Mouse (Mus musculus) granulocyte monocyte progenitor cell, adult 5-6 weeks (primary cell): ENCODE measurements around the gene Egfr. TPM values are rescaled to one million over a fixed set of nuclear protein-coding genes. Genes with fewer than 3 reads are reported as not detected.
A peak's percentile ranks its signal among the peaks of the same experiment; 100 is the strongest.

Experiments
- ATAC-seq: replicated peaks from 2 replicates; pipeline ENCODE4 v1.8.0; 2016; ENCODE audit warnings: mild to moderate bottlenecking, moderate TSS enrichment, inconsistent platforms; ENCODE audit not compliant: poor library complexity, severe bottlenecking
- total RNA-seq, 2 experiments: library from RNA; stranded (forward) in 1 of 2; stranded (reverse) in 1 of 2; fragments of 200-712, 200-1000 nt in 1 of 2; fragments of >200 nt in 1 of 2; fragmentation: Nextera tagmentation in 1 of 2; gene quantifications; 2 replicates each; pipeline ENCODE4 v1.2.3; 2014 to 2017

The Egfr gene
- total RNA-seq (2014; fragmentation: Nextera tagmentation), result not detected in 2 replicates
- total RNA-seq (2017), result 0.09 TPM in 1 of 2 replicates, not detected in the other

GRCm38 (mm10) chr11:16752007-16752348, at the start of gene Egfr:
Egfr (plus strand) TSS chr11:16752203.
- peak; percentile 73 for ATAC-seq

- ATAC-seq, result no peak
Measured at GRCm38 (mm10) chr11:16703221-16703620, 48.8 kb upstream of the Egfr start.

GRCm38 (mm10) chr11:16735083-16735644, 16.8 kb upstream of the Egfr start:
- no peak for ATAC-seq

- ATAC-seq, result no peak
Measured at GRCm38 (mm10) chr11:16737323-16737722, 14.7 kb upstream of the Egfr start.

GRCm38 (mm10) chr11:16738691-16739090, 13.3 kb upstream of the Egfr start:
- ATAC-seq, result no peak

- no peak for ATAC-seq
Measured at GRCm38 (mm10) chr11:16739155-16739554, 12.8 kb upstream of the Egfr start.

- ATAC-seq, result no peak
Measured at GRCm38 (mm10) chr11:16740691-16741611, 11.1 kb upstream of the Egfr start.

- ATAC-seq, result no peak
Measured at GRCm38 (mm10) chr11:16742251-16742650, 9.8 kb upstream of the Egfr start.

- no peak for ATAC-seq
Measured at GRCm38 (mm10) chr11:16742821-16743220, 9.2 kb upstream of the Egfr start.

GRCm38 (mm10) chr11:16751457-16751982, 483 bp upstream of the Egfr start:
- ATAC-seq, result no peak

GRCm38 (mm10) chr11:16752349-16753153, 548 bp downstream of the Egfr start:
- peak; percentile 64 for ATAC-seq

- ATAC-seq, result no peak
Measured at GRCm38 (mm10) chr11:16753154-16754040, 1.4 kb downstream of the Egfr start.

GRCm38 (mm10) chr11:16759930-16760329, 7.9 kb downstream of the Egfr start:
- ATAC-seq, result no peak

- ATAC-seq, result no peak
Measured at GRCm38 (mm10) chr11:16761184-16761583, 9.2 kb downstream of the Egfr start.

- no peak for ATAC-seq
Measured at GRCm38 (mm10) chr11:16766038-16766815, 14.2 kb downstream of the Egfr start.

GRCm38 (mm10) chr11:16767984-16768383, 16.0 kb downstream of the Egfr start:
- ATAC-seq, result no peak

- no peak for ATAC-seq
Measured at GRCm38 (mm10) chr11:16769276-16769675, 17.3 kb downstream of the Egfr start.

- ATAC-seq, result peak; percentile 42
Measured at GRCm38 (mm10) chr11:16769709-16770303, 17.8 kb downstream of the Egfr start.
